Mouse (Mus musculus) cerebral cortex, adult 2 months (tissue): ENCODE results near the gene Fbxl8.

Source experiments
- WGBS: fragments of 180-500 bp; shearing (Covaris S2); methylation state at CpG from one replicate; pipeline ENCODE4 v1.1.7; 2018; 5-methylcytosine and 5-hydroxymethylcytosine counted together

Gene Fbxl8

DNA sequence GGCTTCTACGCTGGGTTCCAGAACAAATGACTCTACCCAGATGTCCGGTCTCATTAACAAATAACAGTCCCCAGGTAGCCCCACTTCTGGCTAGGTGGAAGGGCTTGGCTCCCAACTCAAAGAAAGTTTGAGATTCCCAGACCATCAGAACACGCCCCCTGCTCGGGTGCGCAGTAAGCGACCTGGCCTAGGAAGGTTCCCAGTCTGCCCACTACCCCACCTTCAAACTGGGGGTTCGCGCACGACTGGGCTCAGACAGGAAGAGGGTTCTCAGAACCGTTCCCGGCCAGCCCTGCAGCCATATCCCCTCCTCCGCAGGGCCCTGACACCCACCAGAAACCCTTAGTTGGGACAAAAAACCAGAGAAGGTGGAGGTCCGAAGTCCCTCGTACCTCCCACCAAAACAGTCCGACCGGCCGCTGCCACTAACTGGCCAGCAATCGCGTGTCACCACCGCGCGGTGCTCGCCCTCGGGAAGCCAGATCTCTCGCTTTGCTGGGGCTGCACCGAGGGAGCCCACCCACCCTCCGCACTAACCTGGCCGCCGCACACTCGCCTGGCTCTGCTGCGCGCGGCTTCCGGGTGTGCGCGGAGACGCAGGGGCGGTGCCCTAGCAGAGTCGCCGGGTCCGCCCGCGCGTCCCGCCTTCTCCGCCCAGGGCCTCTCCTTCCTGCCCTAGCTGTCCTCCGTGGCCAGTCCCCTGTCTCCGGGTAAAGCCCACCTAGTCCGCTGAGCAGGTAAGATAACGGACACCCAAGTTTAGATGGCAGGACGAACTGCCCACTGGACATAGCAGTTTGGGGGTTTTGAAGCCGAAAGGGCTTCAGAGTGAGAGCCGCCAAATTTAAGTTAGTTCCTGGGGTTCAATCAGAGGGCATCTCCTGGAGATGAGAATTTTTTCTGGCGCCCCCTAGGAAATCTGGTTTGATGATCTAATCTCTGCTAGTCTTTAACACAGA, at the start of gene Fbxl8, which contains the start of gene Tradd:
Fbxl8 (plus strand) TSS at position 625 of the 959 bp plus-strand sequence.
Tradd (minus strand) TSS at position 586 of the 959 bp plus-strand sequence.
- 2% methylated on average over 54 of the region's 54 CpGs for WGBS

DNA sequence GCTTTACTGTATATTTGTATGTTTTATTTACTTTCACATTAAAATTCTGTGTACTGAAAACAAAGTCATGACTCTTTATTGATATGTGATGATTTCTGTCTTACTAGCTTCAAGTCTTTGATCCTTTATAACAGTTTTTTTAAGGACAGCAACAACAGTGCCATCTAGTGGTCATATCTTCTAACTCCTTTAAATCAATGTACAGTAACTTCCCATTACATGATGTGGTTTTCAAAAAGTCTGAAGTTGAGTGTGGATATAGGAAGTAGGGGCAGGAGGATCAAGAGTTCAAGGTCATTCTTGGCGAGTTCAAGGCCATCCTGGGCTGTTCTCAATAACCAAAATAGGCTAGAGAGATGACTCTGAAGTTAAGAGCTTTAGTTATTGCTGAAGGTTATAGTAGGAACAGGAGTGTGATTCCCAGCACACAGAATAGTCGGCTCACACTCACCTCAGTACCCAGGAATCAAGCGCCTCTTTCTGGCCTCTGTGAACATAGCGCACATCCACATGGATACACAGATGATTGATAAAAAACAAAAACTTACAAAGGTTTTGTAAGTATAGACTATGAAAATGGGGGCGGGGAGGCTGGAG, 46.4 kb upstream of the Fbxl8 start:
- WGBS, result 78% methylated on average over 5 of the region's 5 CpGs

DNA sequence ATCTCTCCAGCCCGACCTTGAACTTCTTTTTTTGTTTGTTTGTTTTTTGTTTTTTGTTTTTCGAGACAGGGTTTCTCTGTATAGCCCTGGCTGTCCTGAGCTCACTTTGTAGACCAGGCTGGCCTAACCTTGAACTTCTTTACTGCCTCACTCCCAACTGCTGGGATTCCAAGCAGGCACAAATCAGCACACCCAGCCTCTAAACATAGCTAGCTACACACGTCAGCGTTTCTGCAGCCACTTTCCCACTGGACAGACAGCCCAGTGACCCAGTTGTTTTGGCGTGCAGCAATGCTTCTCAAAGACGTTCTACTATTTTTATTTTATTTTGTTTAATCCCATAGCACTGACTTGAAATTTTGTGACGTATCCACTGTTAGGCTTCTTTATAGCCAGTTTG, 40.6 kb upstream of the Fbxl8 start:
- WGBS, result 63% methylated on average over 7 of the region's 7 CpGs

DNA sequence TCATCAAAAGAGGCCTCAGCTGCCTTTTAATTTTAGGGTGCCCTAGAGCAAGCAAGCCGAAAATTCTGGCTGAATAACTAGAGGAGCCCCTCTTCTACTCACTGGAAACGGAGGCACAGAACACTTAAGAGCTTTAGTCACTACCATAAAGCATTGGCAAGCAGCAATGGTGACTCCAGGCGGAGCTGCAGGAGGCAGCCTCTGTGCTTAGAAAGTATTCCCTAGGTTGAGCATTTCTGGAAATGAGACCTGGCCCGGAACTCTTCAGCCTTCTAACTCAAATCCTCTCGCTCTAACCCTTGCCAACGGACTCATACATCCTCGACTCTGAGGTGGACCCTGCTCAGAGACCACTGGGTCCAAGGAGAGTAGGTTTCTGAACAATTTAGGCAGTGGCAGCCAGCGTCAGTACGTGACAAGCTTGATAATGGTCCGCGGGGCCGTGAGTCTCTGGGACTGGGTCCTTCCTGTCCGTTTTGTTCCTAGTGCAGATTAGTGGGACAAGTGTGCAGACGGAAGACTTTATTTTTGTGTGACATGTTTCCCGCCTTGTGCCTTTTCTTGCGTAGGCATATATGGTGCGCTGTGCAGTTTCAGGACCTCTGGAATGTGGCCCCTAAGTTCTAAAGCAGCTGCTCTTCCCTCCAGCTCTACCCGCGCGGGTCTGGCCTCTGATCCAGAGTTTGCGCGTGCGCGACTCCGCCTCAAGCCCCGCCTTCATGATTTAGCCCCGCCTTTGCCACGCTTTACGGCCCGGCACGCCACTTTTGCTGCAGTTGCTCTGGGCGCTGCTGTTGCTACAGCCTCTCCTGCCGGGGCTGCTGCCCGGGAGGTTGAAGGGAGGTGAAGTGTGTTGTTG, 39.8 kb upstream of the Fbxl8 start, which contains the start of gene D230025D16Rik:
D230025D16Rik (plus strand) TSS at position 733 of the 859 bp plus-strand sequence.
- 1% methylated on average over 34 of the region's 34 CpGs for WGBS

DNA sequence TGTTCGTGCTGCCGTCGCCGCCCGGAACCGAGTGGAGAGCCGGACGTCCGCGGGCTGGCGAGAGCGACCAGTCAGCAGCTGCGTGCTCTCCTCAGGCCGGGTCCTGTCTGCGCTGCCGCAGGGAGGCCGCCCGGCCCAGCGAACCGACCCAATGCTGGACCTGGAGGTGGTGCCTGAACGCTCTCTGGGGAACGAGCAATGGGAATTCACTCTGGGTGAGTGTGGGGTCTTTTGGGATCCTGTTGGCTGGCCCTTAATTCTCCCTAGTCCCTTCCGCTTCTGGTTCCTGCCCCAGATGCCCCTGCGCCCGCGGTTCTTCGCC, 39.2 kb upstream of the Fbxl8 start:
- 0% methylated on average over 27 of the region's 27 CpGs for WGBS

DNA sequence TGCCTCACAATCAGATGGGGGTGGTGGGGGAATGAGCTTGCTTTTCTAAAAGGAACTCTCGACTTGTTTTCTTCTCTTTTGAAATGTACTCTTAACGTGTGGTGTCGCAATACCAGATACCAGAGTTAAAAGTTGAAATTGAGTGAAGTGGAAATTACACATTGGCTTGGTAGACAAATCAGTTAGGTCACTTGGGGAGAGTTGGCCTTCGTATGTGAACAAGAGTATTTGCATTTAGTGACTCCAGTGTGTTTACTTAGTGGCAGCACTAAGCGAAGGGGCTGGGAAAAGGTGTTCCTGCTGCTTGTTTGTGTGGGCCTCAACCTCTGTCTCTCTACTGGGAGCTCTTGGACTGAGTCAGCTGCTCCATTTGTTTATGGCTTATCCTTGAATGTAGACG, 38.5 kb upstream of the Fbxl8 start:
- WGBS, result 15% methylated on average over 6 of the region's 6 CpGs

DNA sequence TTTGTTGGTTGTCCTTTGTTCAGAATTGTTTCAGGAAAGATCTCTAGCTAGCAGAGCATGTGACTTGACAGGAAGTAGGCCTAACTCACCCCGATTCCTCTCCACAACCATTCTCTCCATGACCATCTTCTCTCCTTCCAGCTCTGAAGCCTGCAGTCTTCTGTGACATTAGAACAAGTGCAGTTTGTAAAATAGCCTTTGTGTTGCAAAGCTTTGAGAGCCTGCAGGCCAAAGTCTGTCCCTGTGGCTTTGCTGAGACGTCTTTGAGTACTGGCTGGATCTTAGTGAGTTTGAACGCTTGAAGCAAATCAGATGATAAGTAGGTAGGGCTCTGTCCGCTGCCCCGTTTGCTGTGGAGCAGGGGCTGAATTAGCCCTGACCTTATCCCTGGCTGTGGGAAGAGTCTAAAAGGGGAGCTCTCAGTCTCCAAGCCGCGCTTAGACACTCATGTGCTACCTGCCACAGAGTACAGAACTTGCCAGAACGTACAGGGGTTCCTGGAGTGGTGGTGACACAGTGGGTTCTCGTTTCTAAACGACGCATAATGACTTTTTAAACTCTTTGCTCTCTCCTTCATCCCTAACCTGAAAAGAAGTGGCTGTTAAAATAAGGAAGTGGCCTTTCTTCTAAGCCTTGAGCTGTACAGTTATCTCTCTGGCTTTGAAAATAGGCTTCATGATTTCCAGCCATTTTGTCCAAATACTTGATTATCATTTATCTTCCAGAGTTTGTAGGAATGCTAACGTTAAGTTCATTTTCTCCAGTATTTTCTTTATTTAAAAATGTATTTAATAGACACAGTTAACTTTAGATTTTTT, 32.7 kb upstream of the Fbxl8 start:
- 80% methylated on average over 12 of the region's 12 CpGs for WGBS

DNA sequence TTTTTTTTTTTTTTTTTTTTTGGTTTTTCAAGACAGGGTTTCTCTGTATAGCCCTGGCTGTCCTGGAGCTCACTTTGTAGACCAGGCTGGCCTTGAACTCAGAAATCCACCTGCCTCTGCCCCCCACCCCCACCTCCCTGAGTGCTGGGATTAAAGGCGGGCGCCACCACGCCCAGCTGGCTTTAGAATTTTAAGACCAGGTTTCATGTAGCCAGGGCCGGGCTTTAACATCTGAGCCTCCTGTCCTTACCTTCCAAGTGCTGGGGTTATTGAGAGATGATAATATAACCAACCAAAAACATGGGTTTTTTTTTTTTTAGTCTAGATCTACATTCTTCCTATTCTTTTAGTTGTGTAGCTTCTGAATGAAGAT, 32.1 kb upstream of the Fbxl8 start:
- WGBS, result 95% methylated on average over 4 of the region's 4 CpGs

DNA sequence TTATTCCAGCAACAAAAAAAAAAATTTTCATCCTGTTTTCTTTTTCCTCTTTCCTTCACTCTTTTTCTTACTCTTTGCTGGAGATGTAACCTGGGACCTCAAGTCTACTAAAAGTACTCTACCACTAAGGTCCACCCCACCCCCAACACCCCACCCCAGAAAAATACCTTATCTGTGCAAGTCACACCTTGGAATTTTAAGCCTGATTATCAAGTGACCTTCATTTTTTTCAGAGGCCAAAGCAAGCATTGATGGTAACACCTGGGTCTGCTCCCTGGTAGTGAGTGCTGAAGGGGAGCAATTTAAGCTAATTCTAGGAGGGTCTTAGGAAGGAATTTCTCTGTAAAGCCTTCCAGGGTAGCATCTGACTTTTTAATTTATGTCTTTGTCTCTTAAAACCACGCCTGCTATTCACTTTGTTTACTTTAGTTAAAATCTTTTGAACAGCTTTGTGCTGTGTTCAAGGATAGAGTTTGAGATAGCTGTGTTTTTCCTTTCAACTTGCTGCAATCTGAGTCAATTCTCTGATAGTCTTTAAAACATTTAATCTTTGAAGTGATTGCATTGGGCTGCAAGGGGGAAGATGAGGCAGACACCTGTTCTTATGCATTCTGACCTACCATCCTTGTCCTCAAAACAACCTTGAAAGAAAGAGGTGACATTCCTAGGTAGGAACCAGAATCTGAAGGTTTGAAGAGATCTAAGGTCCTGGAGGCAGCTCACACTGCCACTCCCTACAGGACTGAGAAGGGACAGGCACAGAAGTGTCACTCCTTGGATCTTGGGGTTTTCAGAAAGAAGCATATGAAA, 31.1 kb upstream of the Fbxl8 start:
- 91% methylated on average over 1 of the region's 1 CpGs for WGBS

DNA sequence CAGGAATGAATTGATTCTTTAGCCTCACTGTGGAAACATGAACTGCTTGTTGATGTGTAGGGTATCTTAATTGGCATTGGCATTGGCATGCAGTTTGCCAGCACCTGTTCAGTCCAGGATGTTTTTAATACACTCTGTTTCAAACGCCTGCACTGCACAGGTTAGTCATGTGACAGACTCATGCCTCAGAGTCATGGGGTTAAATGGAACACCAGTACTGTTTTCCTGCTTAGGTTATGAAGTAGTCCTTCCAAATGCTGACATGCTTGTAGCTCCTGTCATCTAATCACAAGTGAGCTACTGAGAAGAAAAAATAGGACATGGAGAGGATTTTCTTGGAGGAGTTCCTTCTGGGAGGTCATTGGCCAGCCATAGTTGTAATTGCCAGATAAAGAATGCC, 29.2 kb upstream of the Fbxl8 start:
- WGBS, result 75% methylated on average over 1 of the region's 1 CpGs

DNA sequence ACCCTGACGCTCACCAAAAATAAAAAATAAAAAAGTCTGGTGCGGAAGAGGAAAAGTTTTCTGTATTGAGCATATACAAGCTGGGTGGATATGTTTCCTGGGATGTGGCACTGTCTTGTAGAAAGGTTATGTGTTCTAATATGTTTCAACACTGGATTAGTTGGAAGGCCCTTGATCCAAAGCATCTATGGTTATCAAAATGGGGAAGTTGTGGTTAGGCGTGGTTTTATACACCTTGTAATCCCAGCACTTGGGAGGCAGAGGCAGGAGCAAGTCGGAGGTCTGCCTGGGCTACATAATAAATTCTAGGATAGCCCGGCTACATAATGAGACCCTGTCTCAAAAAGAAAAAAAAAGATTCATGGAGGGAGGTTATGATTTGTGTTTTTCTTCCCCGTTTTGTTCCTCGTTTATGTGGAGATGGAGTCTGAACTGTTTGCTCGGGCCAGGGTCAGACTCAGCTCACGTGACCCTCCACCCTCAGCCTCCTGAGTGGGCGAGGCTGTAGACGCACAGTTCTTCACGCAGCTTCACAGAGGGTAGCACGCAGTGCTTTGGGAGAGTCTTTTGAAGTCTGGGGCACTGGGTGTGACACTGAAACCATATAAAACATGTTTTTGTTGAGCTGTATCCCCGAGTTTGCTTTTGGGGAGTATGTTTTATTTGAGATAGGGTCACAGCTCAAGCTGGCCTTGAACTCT, 26.9 kb upstream of the Fbxl8 start:
- WGBS, result 91% methylated on average over 14 of the region's 14 CpGs

DNA sequence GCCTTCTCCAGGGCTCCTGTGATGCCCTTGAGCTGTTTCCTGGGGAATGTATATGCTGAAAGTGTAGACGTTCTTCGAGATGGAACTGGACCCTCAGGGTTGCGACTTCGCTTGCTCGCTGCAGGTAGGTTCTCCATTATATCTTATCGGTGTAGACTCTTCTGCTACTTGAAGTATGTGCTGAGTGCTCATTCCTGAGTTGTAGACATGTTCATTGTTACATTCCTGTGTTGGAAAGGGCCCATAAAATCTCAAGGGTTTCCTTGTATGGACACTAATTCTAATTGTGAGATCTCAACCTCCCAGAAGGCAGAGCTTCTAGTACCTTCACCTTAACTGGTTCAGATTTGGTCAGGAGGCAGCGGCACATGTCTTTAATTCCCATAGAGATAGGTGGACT, 23.4 kb upstream of the Fbxl8 start:
- WGBS, result 99% methylated on average over 7 of the region's 7 CpGs

DNA sequence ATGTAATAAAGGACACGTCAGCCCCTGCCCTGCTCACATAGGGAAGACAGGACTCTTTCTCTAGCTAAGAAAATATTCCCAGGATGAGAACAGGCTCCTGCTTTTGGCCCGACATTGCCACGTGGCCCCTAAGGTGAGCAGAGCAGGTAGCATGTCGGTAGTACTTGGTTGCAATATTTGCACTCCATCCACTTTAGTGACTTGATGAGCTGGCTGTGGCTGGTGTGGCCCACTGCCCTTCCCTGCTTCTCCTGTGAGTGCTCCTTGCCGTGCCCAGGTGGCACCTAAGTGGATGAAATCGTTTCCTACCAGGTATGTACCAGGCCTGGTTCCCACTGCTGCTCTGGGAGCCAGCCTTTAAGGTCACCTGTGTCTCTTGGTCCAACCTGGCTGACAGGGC, 12.5 kb upstream of the Fbxl8 start:
- 96% methylated on average over 6 of the region's 6 CpGs for WGBS

DNA sequence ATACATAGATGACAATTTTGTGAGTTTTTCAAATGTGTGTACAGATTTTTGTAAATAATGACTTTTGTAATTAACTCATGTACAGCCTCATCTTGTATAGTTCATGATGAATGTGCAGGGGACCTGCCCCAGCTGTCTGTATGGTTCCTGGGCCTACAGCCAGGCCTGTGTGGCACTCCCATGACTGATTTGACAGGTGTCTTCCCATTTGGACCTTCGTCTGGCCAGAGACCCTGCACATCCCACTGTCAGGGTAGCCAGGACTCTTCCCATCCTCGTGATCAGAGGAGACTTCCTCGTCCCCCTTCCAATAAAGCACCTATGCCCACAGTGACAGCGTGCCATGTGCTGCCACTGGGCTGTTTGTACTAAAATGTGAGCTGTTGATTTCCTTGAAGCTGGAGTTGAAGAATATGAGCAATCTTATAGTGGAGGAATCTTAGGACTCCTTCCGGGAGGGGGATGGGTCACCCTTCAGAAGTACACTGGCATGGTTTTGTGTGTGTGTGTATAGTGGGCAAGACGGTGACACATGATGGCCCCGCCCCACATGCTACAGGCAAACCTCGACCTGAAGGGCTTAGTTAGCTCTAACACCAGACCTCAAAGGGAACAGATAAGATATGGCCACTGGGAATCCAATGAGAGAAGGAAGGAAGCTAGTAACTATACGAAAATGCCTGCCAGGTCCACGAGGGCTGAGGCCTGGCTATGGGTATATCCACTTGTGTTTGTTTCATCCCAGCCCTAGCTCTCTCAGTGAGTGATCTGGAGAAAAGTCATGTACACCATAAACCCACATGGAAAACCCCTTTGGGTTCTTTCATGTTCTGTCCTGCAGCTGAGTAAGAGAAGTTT, 11.5 kb upstream of the Fbxl8 start:
- 94% methylated on average over 10 of the region's 10 CpGs for WGBS

DNA sequence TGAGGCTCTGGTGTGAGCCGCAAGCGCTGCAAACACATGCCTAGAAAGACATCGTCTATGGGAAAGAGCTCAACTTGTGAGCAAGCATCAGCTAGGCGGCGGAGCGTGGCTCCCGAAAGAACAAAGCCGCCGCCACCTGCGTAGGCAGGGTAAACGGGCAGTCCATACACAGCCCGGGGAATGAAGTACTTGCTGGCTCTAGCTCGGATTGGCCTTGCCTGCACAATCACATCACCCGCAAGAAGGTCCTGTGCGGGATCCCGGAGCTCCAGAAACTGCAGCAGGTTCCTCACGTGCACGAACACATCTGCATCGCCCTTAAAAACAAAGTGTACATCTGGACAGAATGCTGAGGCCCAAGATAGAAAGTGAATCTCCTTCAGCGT, 10.7 kb upstream of the Fbxl8 start:
- 41% methylated on average over 20 of the region's 20 CpGs for WGBS

DNA sequence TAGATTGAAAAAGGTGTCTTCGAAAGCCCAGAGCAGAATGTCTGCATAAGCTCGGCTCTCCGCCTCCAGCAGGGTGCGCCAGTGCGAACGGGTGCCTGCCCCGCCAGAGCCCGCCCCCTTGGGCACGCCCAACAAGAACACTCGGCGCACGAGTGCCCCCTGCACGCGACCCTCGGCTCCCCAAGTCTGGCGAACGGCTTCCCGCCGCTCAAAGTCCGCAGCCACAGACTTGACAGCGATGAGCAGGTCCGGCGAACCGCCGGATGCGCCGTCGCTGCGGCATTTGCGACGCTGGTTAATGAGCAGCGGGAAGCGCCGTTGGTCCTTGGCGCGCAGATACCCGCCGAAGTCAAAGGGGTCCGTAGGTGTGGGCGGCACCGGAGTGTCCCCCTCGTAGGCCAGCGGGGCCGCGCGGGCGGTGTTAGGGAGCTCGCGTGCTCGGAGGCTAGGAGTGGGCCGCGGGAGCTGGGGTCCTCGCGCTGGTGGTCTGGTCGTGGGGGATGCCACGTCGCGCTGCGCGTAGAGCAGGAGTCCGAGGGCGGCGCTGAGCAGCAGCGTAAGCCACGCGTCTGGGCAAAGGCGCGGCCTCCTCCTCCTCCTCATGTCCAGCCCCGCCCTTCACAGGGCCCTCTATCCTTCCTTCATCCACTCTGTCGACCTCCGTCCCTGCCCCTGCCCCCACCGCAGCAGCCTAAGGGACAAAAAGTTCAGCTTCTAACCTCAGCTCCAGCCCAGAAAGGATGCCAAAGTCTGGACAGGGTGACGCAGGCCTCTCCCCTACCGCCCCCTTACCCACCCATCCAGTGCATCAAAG, 10.1 kb upstream of the Fbxl8 start:
- WGBS, result under 1% methylated on average over 71 of the region's 74 CpGs

DNA sequence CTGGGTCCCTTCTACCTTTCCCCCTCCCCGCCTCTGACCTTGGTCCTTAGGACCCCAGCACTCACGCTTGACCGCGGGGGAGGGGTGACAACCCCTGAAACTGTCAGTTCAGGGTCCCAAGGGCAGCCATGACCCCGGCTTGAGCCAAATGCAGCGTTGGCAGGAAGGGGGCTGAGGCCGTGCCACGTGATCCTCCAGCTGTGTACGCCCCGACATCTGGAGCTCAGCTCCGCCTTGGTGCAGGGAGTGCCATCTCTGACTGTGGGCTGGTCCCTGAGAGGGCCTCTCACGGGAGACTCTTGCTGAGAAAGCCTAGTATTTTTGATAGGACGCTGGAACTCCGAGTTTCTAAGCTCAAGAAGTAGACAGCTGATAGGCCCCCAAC, 9.5 kb upstream of the Fbxl8 start, which contains the start of gene B3gnt9:
B3gnt9 (minus strand) TSS at position 188 of the 385 bp plus-strand sequence.
- WGBS, result 10% methylated on average over 14 of the region's 14 CpGs
